Mouse (Mus musculus): ENCODE data around the gene Fn3krp. TPM values are rescaled to one million over a fixed set of nuclear protein-coding genes. Genes with fewer than 3 reads are reported as not detected.

Fn3krp gene
- polyA plus RNA-seq, 1 experiment from 2014 or later = 14.6 TPM

- no peak for ATAC-seq
- Histone ChIP-seq H3K27ac (ENCODE audit: low read depth) (no peak overlapping the region), H3K4me3 (ENCODE audit: low read depth, low read length) (no peak overlapping the region), H3K4me2 (ENCODE audit: low read depth, low read length) (no peak overlapping the region), H3K36me3 (replicated peaks; ENCODE audit: insufficient read depth, low read length) (no peaks in the 10 kb centered on the region), H3K4me1 (ENCODE audit: insufficient read depth) (peaks cover 11% of the 10 kb centered on the region), H3K27me3 (ENCODE audit: insufficient read depth, low read length) (no peaks in the 10 kb centered on the region), H3K9ac (replicated peaks) (no peak overlapping the region), H3K9me3 (ENCODE audit: low read length) (no peaks in the 10 kb centered on the region)
- no peak for TF ChIP-seq EP300 (IDR thresholded peaks at IDR 0.05; ENCODE audit: low read depth)
- no peak for DNase-seq
- WGBS (ENCODE audit: insufficient replicate concordance) = 79% methylated on average over 2 of the region's 2 CpGs
Observed at GRCm38 (mm10) chr11:121418932-121419331, 2.3 kb upstream of the Fn3krp start.

DNA sequence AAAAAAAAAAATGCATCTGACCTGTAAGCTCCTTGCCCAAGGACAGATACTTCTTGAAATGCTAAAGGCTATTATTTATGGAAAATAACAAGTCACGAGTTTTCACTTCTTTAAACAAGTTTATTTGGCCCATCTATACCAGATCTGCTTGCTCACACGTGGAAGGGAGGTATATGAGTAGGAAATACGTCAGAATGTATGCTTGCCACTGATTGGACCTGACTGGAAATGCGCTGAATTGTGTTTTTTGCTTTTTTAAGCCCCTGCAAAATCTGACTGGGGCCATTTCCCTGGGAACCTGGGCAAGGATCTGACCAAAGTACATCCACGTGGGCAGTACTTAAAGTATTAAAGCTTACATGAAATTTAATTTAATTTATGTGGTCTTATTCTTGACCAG is 822 bp upstream of the Fn3krp start:
- H3K4me3 ChIP-seq (ENCODE audit: low read depth, low read length) = peak overlapping the region; percentile 89; the same call in 1 of the 2 replicates
- no peaks in the 10 kb centered on the region for H3K9me3 ChIP-seq (ENCODE audit: low read length)
- no peak for TF ChIP-seq EP300 (IDR thresholded peaks at IDR 0.05; ENCODE audit: low read depth)
- TF ChIP-seq CTCF (IDR thresholded peaks at IDR 0.05; ENCODE audit: low read depth) = no peak
- ATAC-seq (no peak), DNase-seq (no peak)
- H3K9ac ChIP-seq (replicated peaks) = no peak overlapping the region
- no peaks in the 10 kb centered on the region for H3K27me3 ChIP-seq (ENCODE audit: insufficient read depth, low read length)
- peak overlapping the region; percentile 88 for H3K4me2 ChIP-seq (ENCODE audit: low read depth, low read length)
- H3K36me3 ChIP-seq (replicated peaks; ENCODE audit: insufficient read depth, low read length) = peaks cover 8% of the 10 kb centered on the region; the same call in 1 of the 2 replicates
- H3K4me1 ChIP-seq (ENCODE audit: insufficient read depth) = peaks cover 11% of the 10 kb centered on the region
- 53% methylated on average over 5 of the region's 5 CpGs for WGBS (ENCODE audit: insufficient replicate concordance)
- H3K27ac ChIP-seq (ENCODE audit: low read depth) = peak overlapping the region; percentile 53; the same call in 1 of the 2 replicates

DNA sequence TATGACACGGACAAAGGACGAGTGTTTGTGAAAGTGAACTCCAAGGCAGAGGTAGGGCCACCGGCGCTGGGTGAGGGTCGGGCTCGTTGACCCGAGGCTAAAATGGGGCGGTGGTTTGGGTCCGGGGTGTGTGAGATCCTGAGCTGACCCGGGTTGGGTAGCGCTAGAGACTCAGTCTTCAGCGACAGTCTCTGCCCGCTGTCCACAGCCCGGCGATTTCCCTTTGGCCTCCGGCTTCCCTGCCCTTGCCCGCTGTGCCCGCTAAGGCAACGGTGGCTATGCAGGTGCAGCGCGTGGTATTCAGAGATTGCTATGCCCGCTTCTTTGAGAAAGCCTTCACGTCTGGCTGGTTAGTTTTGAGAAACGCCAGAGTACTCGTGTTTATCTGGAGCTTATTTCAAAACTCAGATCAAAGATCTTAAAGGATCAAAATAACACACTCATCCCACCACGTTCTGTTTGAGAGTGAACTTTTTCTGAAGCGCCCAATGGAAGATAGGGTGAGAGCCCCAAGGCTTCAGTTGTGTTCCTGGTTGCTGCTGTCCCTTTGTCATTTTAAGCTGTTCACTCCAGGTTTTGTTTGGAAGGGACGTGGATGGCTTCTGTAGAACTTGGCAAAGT is 462 bp downstream of the Fn3krp start:
- peak overlapping the region; percentile 89 for H3K4me3 ChIP-seq (ENCODE audit: low read depth, low read length)
- no peaks in the 10 kb centered on the region for H3K27me3 ChIP-seq (ENCODE audit: insufficient read depth, low read length)
- no peak for DNase-seq
- peak overlapping the region; percentile 86 for H3K9ac ChIP-seq (replicated peaks)
- peak overlapping the region; percentile 88 for H3K4me2 ChIP-seq (ENCODE audit: low read depth, low read length)
- ATAC-seq = peak; percentile 69
- peak overlapping the region; percentile 71 for H3K27ac ChIP-seq (ENCODE audit: low read depth)
- H3K36me3 ChIP-seq (replicated peaks; ENCODE audit: insufficient read depth, low read length) = peaks cover 16% of the 10 kb centered on the region
- no peak for TF ChIP-seq EP300 (IDR thresholded peaks at IDR 0.05; ENCODE audit: low read depth)
- no peak for TF ChIP-seq CTCF (IDR thresholded peaks at IDR 0.05; ENCODE audit: low read depth)
- under 1% methylated on average over 28 of the region's 28 CpGs for WGBS (ENCODE audit: insufficient replicate concordance)
- peaks cover 11% of the 10 kb centered on the region for H3K4me1 ChIP-seq (ENCODE audit: insufficient read depth)
- no peaks in the 10 kb centered on the region for H3K9me3 ChIP-seq (ENCODE audit: low read length)

DNA sequence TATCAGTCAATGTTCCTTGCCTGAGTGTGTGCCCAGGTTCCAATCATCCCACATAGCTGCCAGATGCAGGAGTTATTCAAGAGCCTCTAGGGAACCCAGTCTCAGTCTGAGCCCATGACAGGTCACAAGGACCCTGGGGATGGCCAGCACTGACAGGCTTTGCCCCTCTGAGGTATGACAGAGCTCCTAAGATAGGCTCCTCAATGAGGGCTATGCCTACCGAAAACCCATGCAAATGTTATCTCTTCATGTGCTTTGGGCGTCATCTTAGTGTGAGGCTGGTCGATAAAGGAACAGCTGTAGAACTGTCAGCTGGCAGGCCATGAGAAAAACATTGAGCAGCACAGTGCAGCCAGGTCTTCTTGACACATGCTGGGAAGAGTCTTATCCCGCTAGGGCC is 12.2 kb downstream of the Fn3krp start:
- peak overlapping the region; percentile 92 for H3K27ac ChIP-seq (ENCODE audit: low read depth)
- H3K9me3 ChIP-seq (ENCODE audit: low read length) = no peaks in the 10 kb centered on the region
- H3K9ac ChIP-seq (replicated peaks) = peak overlapping the region; percentile 50
- peaks cover 24% of the 10 kb centered on the region for H3K36me3 ChIP-seq (replicated peaks; ENCODE audit: insufficient read depth, low read length)
- peak overlapping the region; percentile 58; the same call in 1 of the 2 replicates for H3K4me3 ChIP-seq (ENCODE audit: low read depth, low read length)
- DNase-seq (peak; percentile 62), ATAC-seq (peak; percentile 83)
- WGBS (ENCODE audit: insufficient replicate concordance) = 50% methylated on average over 4 of the region's 4 CpGs
- no peaks in the 10 kb centered on the region for H3K27me3 ChIP-seq (ENCODE audit: insufficient read depth, low read length)
- TF ChIP-seq EP300 (IDR thresholded peaks at IDR 0.05; ENCODE audit: low read depth) = peak; percentile 95
- TF ChIP-seq CTCF (IDR thresholded peaks at IDR 0.05; ENCODE audit: low read depth) = no peak
- peak overlapping the region; percentile 89 for H3K4me2 ChIP-seq (ENCODE audit: low read depth, low read length)
- peaks cover 36% of the 10 kb centered on the region for H3K4me1 ChIP-seq (ENCODE audit: insufficient read depth)

- peaks cover 14% of the 10 kb centered on the region for H3K36me3 ChIP-seq (replicated peaks; ENCODE audit: insufficient read depth, low read length)
- H3K4me3 ChIP-seq (ENCODE audit: low read depth, low read length) = peak within 1 kb of the TSS; percentile 58
- WGBS (ENCODE audit: insufficient replicate concordance) = 6% methylated on average over 30 of the region's 30 CpGs
- TF ChIP-seq EP300 (IDR thresholded peaks at IDR 0.05; ENCODE audit: low read depth) (peak; percentile 93), CTCF (IDR thresholded peaks at IDR 0.05; ENCODE audit: low read depth) (no peak)
- ATAC-seq (peak; percentile 89), DNase-seq (peak; percentile 92)
- H3K9ac ChIP-seq (replicated peaks) = peak within 1 kb of the TSS; percentile 50
- no peaks in the 10 kb centered on the region for H3K27me3 ChIP-seq (ENCODE audit: insufficient read depth, low read length)
- H3K4me1 ChIP-seq (ENCODE audit: insufficient read depth) = peaks cover 36% of the 10 kb centered on the region
- peak within 1 kb of the TSS; percentile 92 for H3K27ac ChIP-seq (ENCODE audit: low read depth)
- H3K9me3 ChIP-seq (ENCODE audit: low read length) = no peaks in the 10 kb centered on the region
- peak within 1 kb of the TSS; percentile 89 for H3K4me2 ChIP-seq (ENCODE audit: low read depth, low read length)
Observed at GRCm38 (mm10) chr11:121434156-121435155, 13.3 kb downstream of the Fn3krp start, which contains the start of gene Fn3k. Fn3k (plus strand) TSS chr11:121434913.

- H3K4me2 ChIP-seq (ENCODE audit: low read depth, low read length) = peak overlapping the region; percentile 89
- H3K27ac ChIP-seq (ENCODE audit: low read depth) = peak overlapping the region; percentile 49; the same call in 1 of the 2 replicates
- no peaks in the 10 kb centered on the region; the same call in 1 of the 2 replicates for H3K36me3 ChIP-seq (replicated peaks; ENCODE audit: insufficient read depth, low read length)
- H3K4me1 ChIP-seq (ENCODE audit: insufficient read depth) = peaks cover 35% of the 10 kb centered on the region
- H3K9me3 ChIP-seq (ENCODE audit: low read length) = no peaks in the 10 kb centered on the region
- WGBS (ENCODE audit: insufficient replicate concordance) = 66% methylated on average over 5 of the region's 5 CpGs
- peak; percentile 75 for TF ChIP-seq EP300 (IDR thresholded peaks at IDR 0.05; ENCODE audit: low read depth)
- TF ChIP-seq CTCF (IDR thresholded peaks at IDR 0.05; ENCODE audit: low read depth) = peak; percentile 21; the same call in 1 of the 2 replicates
- H3K4me3 ChIP-seq (ENCODE audit: low read depth, low read length) = peak overlapping the region; percentile 58
- ATAC-seq (no peak), DNase-seq (no peak)
- H3K27me3 ChIP-seq (ENCODE audit: insufficient read depth, low read length) = no peaks in the 10 kb centered on the region
- H3K9ac ChIP-seq (replicated peaks) = peak overlapping the region; percentile 50
Observed at GRCm38 (mm10) chr11:121437236-121437635, 16.0 kb downstream of the Fn3krp start.
